Mouse (Mus musculus): ENCODE data around the gene Eid1. TPM values are rescaled to one million over a fixed set of nuclear protein-coding genes. Genes with fewer than 3 reads are reported as not detected.

Eid1 gene
- 12.7 and 15.3 TPM in 2 replicates for polyA plus RNA-seq (2012; rRNA removed)

- under 1% methylated on average over 64 of the region's 79 CpGs for WGBS
- TF ChIP-seq POLR2A (IDR thresholded peaks at IDR 0.05; ENCODE audit: low read depth, low read length) (no peak; the same call in 1 of the 2 replicates), CTCF (IDR thresholded peaks at IDR 0.05; ENCODE audit: extremely low read depth, insufficient read depth, insufficient read length, insufficient replicate concordance) (no peak)
- Histone ChIP-seq H3K36me3 (ENCODE audit: control insufficient read depth, insufficient read depth, low read length) (no peaks in the 10 kb centered on the region; the same call in 1 of the 2 replicates), H3K4me3 (ENCODE audit: extremely low read depth, insufficient read depth, insufficient read length) (peak within 1 kb of the TSS; percentile 79), H3K4me1 (ENCODE audit: control insufficient read depth, insufficient read depth, insufficient read length) (no peaks in the 10 kb centered on the region), H3K27me3 (ENCODE audit: control insufficient read depth, insufficient read depth, low read length) (no peaks in the 10 kb centered on the region), H3K27ac (ENCODE audit: insufficient read depth, low read length) (peak within 1 kb of the TSS; percentile 56)
- peak; percentile 61 to 74 for DNase-seq (ENCODE audit: low read depth in 1 of 2, low spot score in 2 of 2)
Measured at GRCm38 (mm10) chr2:125672957-125673631, at the start of gene Eid1. Gene Eid1 (plus strand): TSS chr2:125673095.

GRCm38 (mm10) chr2:125623211-125623610 is 49.7 kb upstream of the Eid1 start:
- WGBS, result 90% methylated on average over 15 of the region's 15 CpGs
- no peak overlapping the region for H3K4me3 ChIP-seq (ENCODE audit: extremely low read depth, insufficient read depth, insufficient read length)
- H3K27ac ChIP-seq (ENCODE audit: insufficient read depth, low read length), result no peak overlapping the region
- peaks cover 9% of the 10 kb centered on the region for H3K36me3 ChIP-seq (ENCODE audit: control insufficient read depth, insufficient read depth, low read length)
- no peak for TF ChIP-seq CTCF (IDR thresholded peaks at IDR 0.05; ENCODE audit: extremely low read depth, insufficient read depth, insufficient read length, insufficient replicate concordance)
- TF ChIP-seq POLR2A (IDR thresholded peaks at IDR 0.05; ENCODE audit: low read depth, low read length), result no peak
- DNase-seq (ENCODE audit: low read depth in 1 of 2, low spot score in 2 of 2), result no peak
- H3K27me3 ChIP-seq (ENCODE audit: control insufficient read depth, insufficient read depth, low read length), result no peaks in the 10 kb centered on the region
- H3K4me1 ChIP-seq (ENCODE audit: control insufficient read depth, insufficient read depth, insufficient read length), result no peaks in the 10 kb centered on the region; the same call in 1 of the 2 replicates

- Histone ChIP-seq H3K4me3 (ENCODE audit: extremely low read depth, insufficient read depth, insufficient read length) (peak overlapping the region; percentile 60), H3K27ac (ENCODE audit: insufficient read depth, low read length) (no peak overlapping the region), H3K4me1 (ENCODE audit: control insufficient read depth, insufficient read depth, insufficient read length) (no peaks in the 10 kb centered on the region; the same call in 1 of the 2 replicates), H3K36me3 (ENCODE audit: control insufficient read depth, insufficient read depth, low read length) (peaks cover 4% of the 10 kb centered on the region), H3K27me3 (ENCODE audit: control insufficient read depth, insufficient read depth, low read length) (no peaks in the 10 kb centered on the region)
- no peak for DNase-seq (ENCODE audit: low read depth in 1 of 2, low spot score in 2 of 2)
- no peak for TF ChIP-seq CTCF (IDR thresholded peaks at IDR 0.05; ENCODE audit: extremely low read depth, insufficient read depth, insufficient read length, insufficient replicate concordance)
- TF ChIP-seq POLR2A (IDR thresholded peaks at IDR 0.05; ENCODE audit: low read depth, low read length), result no peak
- WGBS, result 5% methylated on average over 9 of the region's 9 CpGs
Measured at GRCm38 (mm10) chr2:125624127-125624685, 48.7 kb upstream of the Eid1 start.

- Histone ChIP-seq H3K36me3 (ENCODE audit: control insufficient read depth, insufficient read depth, low read length) (0 out of 2 replicates have a peak, but pooled peaks cover 1% of the 10 kb centered on the region), H3K27me3 (ENCODE audit: control insufficient read depth, insufficient read depth, low read length) (no peaks in the 10 kb centered on the region), H3K27ac (ENCODE audit: insufficient read depth, low read length) (no peak within 1 kb of the TSS), H3K4me3 (ENCODE audit: extremely low read depth, insufficient read depth, insufficient read length) (peak within 1 kb of the TSS; percentile 60), H3K4me1 (ENCODE audit: control insufficient read depth, insufficient read depth, insufficient read length) (no peaks in the 10 kb centered on the region; the same call in 1 of the 2 replicates)
- DNase-seq (ENCODE audit: low read depth in 1 of 2, low spot score in 2 of 2), result peak; percentile 86 to 96
- under 1% methylated on average over 50 of the region's 50 CpGs for WGBS
- TF ChIP-seq CTCF (IDR thresholded peaks at IDR 0.05; ENCODE audit: extremely low read depth, insufficient read depth, insufficient read length, insufficient replicate concordance) (no peak), POLR2A (IDR thresholded peaks at IDR 0.05; ENCODE audit: low read depth, low read length) (no peak; the same call in 1 of the 2 replicates)
Measured at GRCm38 (mm10) chr2:125624837-125625351, 48.0 kb upstream of the Eid1 start, which contains the start of gene Cep152. Gene Cep152 (minus strand): TSS chr2:125625113.

GRCm38 (mm10) chr2:125626536-125626935 is 46.4 kb upstream of the Eid1 start:
- DNase-seq (ENCODE audit: low read depth in 1 of 2, low spot score in 2 of 2), result no peak
- H3K27ac ChIP-seq (ENCODE audit: insufficient read depth, low read length), result no peak overlapping the region
- H3K4me3 ChIP-seq (ENCODE audit: extremely low read depth, insufficient read depth, insufficient read length), result no peak overlapping the region

GRCm38 (mm10) chr2:125628487-125628886 is 44.4 kb upstream of the Eid1 start:
- DNase-seq (ENCODE audit: low read depth in 1 of 2, low spot score in 2 of 2), result no peak
- TF ChIP-seq POLR2A (IDR thresholded peaks at IDR 0.05; ENCODE audit: low read depth, low read length) (no peak), CTCF (IDR thresholded peaks at IDR 0.05; ENCODE audit: extremely low read depth, insufficient read depth, insufficient read length, insufficient replicate concordance) (no peak)
- no peaks in the 10 kb centered on the region; the same call in 1 of the 2 replicates for H3K4me1 ChIP-seq (ENCODE audit: control insufficient read depth, insufficient read depth, insufficient read length)
- H3K27ac ChIP-seq (ENCODE audit: insufficient read depth, low read length), result no peak overlapping the region
- no peak overlapping the region for H3K4me3 ChIP-seq (ENCODE audit: extremely low read depth, insufficient read depth, insufficient read length)
- H3K27me3 ChIP-seq (ENCODE audit: control insufficient read depth, insufficient read depth, low read length), result no peaks in the 10 kb centered on the region
- no peaks in the 10 kb centered on the region for H3K36me3 ChIP-seq (ENCODE audit: control insufficient read depth, insufficient read depth, low read length)
- WGBS, result 92% methylated on average over 6 of the region's 6 CpGs

More at GRCm38 (mm10) chr2:125626536-125626935, 46.4 kb upstream of the Eid1 start:
- WGBS, result 96% methylated on average over 4 of the region's 4 CpGs
- Histone ChIP-seq H3K27me3 (ENCODE audit: control insufficient read depth, insufficient read depth, low read length) (no peaks in the 10 kb centered on the region), H3K36me3 (ENCODE audit: control insufficient read depth, insufficient read depth, low read length) (no peaks in the 10 kb centered on the region), H3K4me1 (ENCODE audit: control insufficient read depth, insufficient read depth, insufficient read length) (no peaks in the 10 kb centered on the region; the same call in 1 of the 2 replicates)
- no peak for TF ChIP-seq POLR2A (IDR thresholded peaks at IDR 0.05; ENCODE audit: low read depth, low read length)

All from spleen, adult 2 months (tissue).